Mouse (Mus musculus) liver, embryonic 12.5 days (tissue): Measurements from ENCODE around the gene Zfp334. TPM values are rescaled to one million over a fixed set of nuclear protein-coding genes. Genes with fewer than 3 reads are reported as not detected.

ENCODE experiments used
- ATAC-seq: fragments of 200-750 bp; cut with Nextera tagmentation; 2 replicates; pipeline ENCODE4 v1.8.0; 2017; ENCODE audit warnings: moderate number of reproducible peaks, mild to moderate bottlenecking, moderate library complexity
- H3K27ac ChIP-seq: fragments of 300-500 bp; sonication (generic); 2 replicates; pipeline ENCODE4 v1.5.1; 2016; ENCODE audit warnings: mild to moderate bottlenecking
- H3K27me3 ChIP-seq: fragments of 300-500 bp; sonication (generic); replicated peaks from 2 replicates; pipeline ENCODE4 v1.6.1; 2016; ENCODE audit warnings: mild to moderate bottlenecking, moderate library complexity
- H3K36me3 ChIP-seq: fragments of 300-500 bp; sonication (generic); 2 replicates; pipeline ENCODE4 v1.6.1; 2016; ENCODE audit warnings: mild to moderate bottlenecking, moderate library complexity
- H3K4me1 ChIP-seq: fragments of 300-500 bp; sonication (generic); 2 replicates; pipeline ENCODE4 v1.6.1; 2016
- H3K4me2 ChIP-seq: fragments of 300-500 bp; sonication (generic); 2 replicates; pipeline ENCODE4 v1.6.1; 2016; ENCODE audit warnings: mild to moderate bottlenecking, moderate library complexity
- H3K4me3 ChIP-seq: fragments of 300-500 bp; sonication (generic); 2 replicates; pipeline ENCODE4 v1.5.1; 2016; ENCODE audit warnings: mild to moderate bottlenecking, moderate library complexity
- H3K9ac ChIP-seq: fragments of 300-500 bp; sonication (generic); 2 replicates; pipeline ENCODE4 v1.6.1; 2016; ENCODE audit warnings: mild to moderate bottlenecking, moderate library complexity
- H3K9me3 ChIP-seq: fragments of 300-500 bp; sonication (generic); replicated peaks from 2 replicates; pipeline ENCODE4 v1.6.1; 2016; ENCODE audit warnings: mild to moderate bottlenecking, moderate library complexity
- whole genome bisulfite sequencing: fragments of 180-500 bp; shearing (Covaris S2); methylation state at CpG from one replicate; pipeline ENCODE4 v1.1.7; 2016; ENCODE audit not compliant: insufficient replicate concordance; 5-methylcytosine and 5-hydroxymethylcytosine counted together
- polyA plus RNA-seq: library from polyadenylated mRNA; unstranded; fragments of >200 nt; fragmentation: Nextera tagmentation; extraction: Ambion mirVana; gene quantifications from 2 replicates; pipeline ENCODE4 v1.2.1, GENCODE M21; 2016

Gene Zfp334
- polyA plus RNA-seq, 1 experiment from 2014 or later, result 2.5 TPM

- 23% methylated on average over 3 of the region's 3 CpGs for WGBS
- Histone ChIP-seq H3K9ac (no peak overlapping the region), H3K27me3 (peaks cover 28% of the 10 kb centered on the region), H3K4me3 (no peak overlapping the region), H3K4me1 (peaks cover 23% of the 10 kb centered on the region), H3K27ac (no peak overlapping the region), H3K4me2 (no peak overlapping the region), H3K36me3 (no peaks in the 10 kb centered on the region), H3K9me3 (no peaks in the 10 kb centered on the region)
- no peak for ATAC-seq
Measured at GRCm38 (mm10) chr2:165371066-165371465, 17.0 kb downstream of the Zfp334 start.

GRCm38 (mm10) chr2:165370348-165370747 is 17.7 kb downstream of the Zfp334 start:
- Histone ChIP-seq H3K9ac (no peak overlapping the region), H3K9me3 (no peaks in the 10 kb centered on the region), H3K27ac (no peak overlapping the region), H3K4me1 (peaks cover 17% of the 10 kb centered on the region), H3K27me3 (peaks cover 32% of the 10 kb centered on the region), H3K4me3 (no peak overlapping the region), H3K4me2 (no peak overlapping the region), H3K36me3 (no peaks in the 10 kb centered on the region)
- 38% methylated on average over 3 of the region's 3 CpGs for WGBS
- no peak for ATAC-seq

GRCm38 (mm10) chr2:165368496-165368895 is 19.6 kb downstream of the Zfp334 start, which contains the start of gene Zfp663:
Gene Zfp663 (minus strand): TSS chr2:165368729.
- no peak within 1 kb of the TSS for H3K27ac ChIP-seq

GRCm38 (mm10) chr2:165367868-165368439 is 20.1 kb downstream of the Zfp334 start:
- peak overlapping the region; percentile 45 for H3K4me2 ChIP-seq
- peaks cover 50% of the 10 kb centered on the region for H3K27me3 ChIP-seq
- H3K27ac ChIP-seq, result no peak overlapping the region
- peaks cover 17% of the 10 kb centered on the region for H3K4me1 ChIP-seq
- H3K4me3 ChIP-seq, result peak overlapping the region; percentile 11
- H3K9me3 ChIP-seq, result no peaks in the 10 kb centered on the region
- no peak for ATAC-seq
- no peaks in the 10 kb centered on the region for H3K36me3 ChIP-seq
- H3K9ac ChIP-seq, result no peak overlapping the region
- 3% methylated on average over 13 of the region's 13 CpGs for WGBS

More at GRCm38 (mm10) chr2:165368496-165368895, 19.6 kb downstream of the Zfp334 start, which contains the start of gene Zfp663:
- Histone ChIP-seq H3K4me3 (peak within 1 kb of the TSS; percentile 11), H3K4me1 (peaks cover 17% of the 10 kb centered on the region), H3K4me2 (peak within 1 kb of the TSS; percentile 45), H3K27me3 (peaks cover 45% of the 10 kb centered on the region), H3K9me3 (no peaks in the 10 kb centered on the region), H3K36me3 (no peaks in the 10 kb centered on the region), H3K9ac (no peak within 1 kb of the TSS)
- 5% methylated on average over 27 of the region's 27 CpGs for WGBS
- ATAC-seq, result no peak

GRCm38 (mm10) chr2:165367047-165367520 is 21.0 kb downstream of the Zfp334 start:
- Histone ChIP-seq H3K27me3 (peaks cover 55% of the 10 kb centered on the region), H3K36me3 (no peaks in the 10 kb centered on the region)

GRCm38 (mm10) chr2:165364334-165365091 is 23.5 kb downstream of the Zfp334 start:
- peak overlapping the region; percentile 17; the same call in 1 of the 2 replicates for H3K4me2 ChIP-seq
- peaks cover 57% of the 10 kb centered on the region for H3K27me3 ChIP-seq
- no peak overlapping the region for H3K9ac ChIP-seq
- H3K4me3 ChIP-seq, result no peak overlapping the region
- H3K9me3 ChIP-seq, result no peaks in the 10 kb centered on the region
- no peaks in the 10 kb centered on the region for H3K36me3 ChIP-seq
- 9% methylated on average over 21 of the region's 21 CpGs for WGBS
- peaks cover 17% of the 10 kb centered on the region for H3K4me1 ChIP-seq
- ATAC-seq, result no peak
- H3K27ac ChIP-seq, result no peak overlapping the region

More at GRCm38 (mm10) chr2:165367047-165367520, 21.0 kb downstream of the Zfp334 start:
- H3K4me2 ChIP-seq, result peak overlapping the region; percentile 19
- no peak overlapping the region for H3K27ac ChIP-seq
- 7% methylated on average over 6 of the region's 8 CpGs for WGBS
- peak; percentile 57; the same call in 1 of the 2 replicates for ATAC-seq
- H3K4me3 ChIP-seq, result no peak overlapping the region
- H3K9ac ChIP-seq, result no peak overlapping the region
- no peaks in the 10 kb centered on the region for H3K9me3 ChIP-seq
- H3K4me1 ChIP-seq, result peaks cover 17% of the 10 kb centered on the region

- H3K4me3 ChIP-seq, result no peak overlapping the region
- H3K9me3 ChIP-seq, result no peaks in the 10 kb centered on the region
- no peaks in the 10 kb centered on the region for H3K36me3 ChIP-seq
- H3K4me2 ChIP-seq, result no peak overlapping the region
- H3K4me1 ChIP-seq, result peaks cover 15% of the 10 kb centered on the region
- ATAC-seq, result no peak
- H3K9ac ChIP-seq, result no peak overlapping the region
- H3K27ac ChIP-seq, result no peak overlapping the region
- 88% methylated on average over 6 of the region's 6 CpGs for WGBS
- peaks cover 47% of the 10 kb centered on the region for H3K27me3 ChIP-seq
Measured at GRCm38 (mm10) chr2:165363282-165363681, 24.8 kb downstream of the Zfp334 start.

GRCm38 (mm10) chr2:165360861-165361260 is 27.2 kb downstream of the Zfp334 start:
- peaks cover 30% of the 10 kb centered on the region for H3K27me3 ChIP-seq
- H3K4me2 ChIP-seq, result no peak overlapping the region
- H3K36me3 ChIP-seq, result no peaks in the 10 kb centered on the region
- no peak overlapping the region for H3K9ac ChIP-seq
- H3K4me1 ChIP-seq, result no peaks in the 10 kb centered on the region
- H3K27ac ChIP-seq, result no peak overlapping the region
- WGBS, result 0% methylated on average over 1 of the region's 1 CpGs
- ATAC-seq, result no peak
- H3K4me3 ChIP-seq, result no peak overlapping the region
- no peaks in the 10 kb centered on the region for H3K9me3 ChIP-seq

GRCm38 (mm10) chr2:165351828-165352513 is 36.1 kb downstream of the Zfp334 start:
- ATAC-seq, result no peak
- no peaks in the 10 kb centered on the region for H3K36me3 ChIP-seq
- no peaks in the 10 kb centered on the region for H3K27me3 ChIP-seq
- no peaks in the 10 kb centered on the region for H3K4me1 ChIP-seq
- H3K9me3 ChIP-seq, result peaks cover 23% of the 10 kb centered on the region
- WGBS, result 77% methylated on average over 20 of the region's 20 CpGs
- H3K4me2 ChIP-seq, result no peak overlapping the region
- no peak overlapping the region for H3K27ac ChIP-seq
- H3K4me3 ChIP-seq, result no peak overlapping the region
- no peak overlapping the region for H3K9ac ChIP-seq

GRCm38 (mm10) chr2:165349466-165349865 is 38.6 kb downstream of the Zfp334 start:
- H3K27ac ChIP-seq, result no peak overlapping the region
- no peak overlapping the region for H3K4me3 ChIP-seq
- WGBS, result 29% methylated on average over 8 of the region's 8 CpGs
- H3K27me3 ChIP-seq, result no peaks in the 10 kb centered on the region
- H3K4me2 ChIP-seq, result no peak overlapping the region
- H3K4me1 ChIP-seq, result no peaks in the 10 kb centered on the region
- ATAC-seq, result no peak
- no peak overlapping the region for H3K9ac ChIP-seq
- peaks cover 23% of the 10 kb centered on the region for H3K9me3 ChIP-seq
- H3K36me3 ChIP-seq, result no peaks in the 10 kb centered on the region

GRCm38 (mm10) chr2:165346180-165346579 is 41.9 kb downstream of the Zfp334 start:
- 72% methylated on average over 5 of the region's 5 CpGs for WGBS
- Histone ChIP-seq H3K4me1 (no peaks in the 10 kb centered on the region), H3K4me3 (no peak overlapping the region), H3K9ac (no peak overlapping the region), H3K9me3 (no peaks in the 10 kb centered on the region), H3K4me2 (no peak overlapping the region), H3K36me3 (no peaks in the 10 kb centered on the region), H3K27ac (no peak overlapping the region), H3K27me3 (no peaks in the 10 kb centered on the region; the same call in 1 of the 2 replicates)
- no peak for ATAC-seq

- Histone ChIP-seq H3K9me3 (no peaks in the 10 kb centered on the region), H3K27ac (no peak overlapping the region), H3K4me3 (no peak overlapping the region), H3K4me2 (no peak overlapping the region), H3K4me1 (no peaks in the 10 kb centered on the region), H3K27me3 (peaks cover 10% of the 10 kb centered on the region), H3K9ac (no peak overlapping the region), H3K36me3 (no peaks in the 10 kb centered on the region)
- whole genome bisulfite sequencing, result 31% methylated on average over 3 of the region's 3 CpGs
- ATAC-seq, result no peak
Measured at GRCm38 (mm10) chr2:165337191-165337590, 50.9 kb downstream of the Zfp334 start.
